Mouse (Mus musculus): ENCODE measurements at regions not wholly inside any gene's neighbourhood (a gene's known extent, or its start where the extent isn't known, plus 50 kb on each side); places are given as distances from the start of the nearest gene placed in this dataset.

DNA sequence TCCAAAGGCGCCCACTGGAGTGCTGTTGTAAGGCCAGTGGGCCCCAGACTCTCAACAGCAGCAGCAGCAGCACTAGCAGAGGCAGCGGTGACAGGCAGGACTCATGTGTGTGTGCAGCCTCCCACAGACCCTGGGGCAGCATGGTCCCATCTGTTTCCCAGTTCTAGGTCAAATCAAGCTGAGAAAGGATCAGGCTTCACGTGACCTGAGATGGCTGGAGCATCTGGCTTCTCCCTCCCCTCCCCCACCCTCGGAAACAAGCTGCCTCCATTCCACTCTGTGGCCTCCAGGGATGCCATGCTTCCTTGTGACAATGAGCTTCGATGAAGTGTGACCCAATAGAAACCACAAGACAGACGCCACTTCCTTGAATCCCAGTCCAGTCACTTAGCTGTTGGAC lies 128.8 kb downstream of the Mycn start:
- no peak for TF ChIP-seq CTCF (IDR thresholded peaks at IDR 0.05; ENCODE audit: low read depth)
- TF ChIP-seq EP300 (IDR thresholded peaks at IDR 0.05; ENCODE audit: low read depth): no peak
